Mouse (Mus musculus) frontal cortex, postnatal 10 days (tissue): ENCODE measurements at regions not wholly inside any gene's neighbourhood (a gene's known extent, or its start where the extent isn't known, plus 50 kb on each side); places are given as distances from the start of the nearest gene placed in this dataset.

Experiments used
- DNase-seq, 2 experiments: peaks; one replicate each; pipeline ENCODE4 v3.0.0; 2022; ENCODE audit warnings: low spot score in 2 of 2, mixed read lengths in 1 of 2

- DNase-seq = peak in 1 of 2 experiments; percentile 2
Measured at GRCm38 (mm10) chr14:42055451-42055850, 61.7 kb downstream of the Gm7951 start.
